ENCODE assay signal across 21 mouse cellular contexts in the genomic region with DNA sequence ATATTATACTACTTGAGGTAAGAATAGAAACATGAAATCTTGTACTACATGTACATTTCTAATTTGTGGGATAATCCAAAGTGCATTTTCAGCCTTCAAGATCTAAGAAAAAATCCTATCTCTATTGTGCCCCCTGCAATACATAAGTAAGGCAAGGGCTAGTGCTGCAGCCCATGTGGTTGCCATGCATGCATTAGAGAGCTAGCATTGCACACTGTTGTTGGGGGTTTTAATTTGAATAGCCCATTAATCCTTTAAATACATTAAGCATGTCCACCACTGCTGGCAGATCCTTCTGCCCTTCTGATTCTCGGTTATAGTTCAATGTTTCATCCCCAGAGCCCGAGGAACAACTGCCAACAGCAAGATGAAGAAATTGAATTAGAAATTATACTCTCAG.
DNase-seq lines count a peak whose midpoint lies in the region; ATAC-seq and TF ChIP-seq lines count a peak whose summit lies in the region.
"Had no signal": no experiment of that assay in that cellular context is flagged by ENCODE, and none has a peak within 500 bp of the region (broad histone marks: within the 10 kb centered on the region; RNA-seq: fewer than 3 reads in every experiment).

No protein-coding gene starts in this region.

- peak; percentile 70; the same call in 1 of the 2 replicates for ATAC-seq in midbrain, embryonic 12.5 days (ENCODE audit: low FRiP score, low read depth)
- peak; percentile 60; the same call in 1 of the 2 replicates for ATAC-seq in midbrain, embryonic 15.5 days (replicated peaks)
- ATAC-seq: forebrain, embryonic 13.5 days; forebrain, postnatal 0 days; hindbrain, embryonic 16.5 days; inflammation-experienced regulatory T-cells, adult 6 months had no signal

- DNase-seq in adrenal gland, postnatal 14 days: peak; percentile 27
- DNase-seq in adrenal gland, postnatal 4 days (ENCODE audit: low spot score in 2 of 2): no peak
- no peak for DNase-seq in midbrain, embryonic 10.5 days (ENCODE audit: low spot score)
- DNase-seq in adipocyte (ENCODE audit: low spot score): peak; percentile 71
- no peak for DNase-seq in thymus, adult 2 months
- DNase-seq: adrenal gland, postnatal 25 days; cerebellum, adult 18-20 months; cerebellum, postnatal 10 days; forebrain, postnatal 0 days; heart, adult 18-20 months; heart, postnatal 10 days; heart, postnatal 4 days had no signal

- no peaks in the 10 kb centered on the region for H3K9me3 ChIP-seq in midbrain, embryonic 12.5 days
- H3K9me3 ChIP-seq in midbrain, embryonic 10.5 days (replicated peaks): no peaks in the 10 kb centered on the region
- H3K9me3 ChIP-seq in midbrain, embryonic 15.5 days: no peaks in the 10 kb centered on the region
- H3K9me3 ChIP-seq: embryonic facial prominence, embryonic 10.5 days; forebrain, embryonic 13.5 days; heart, embryonic 10.5 days; hindbrain, embryonic 12.5 days had no signal

- H3K27ac ChIP-seq in midbrain, embryonic 12.5 days (replicated peaks): no peak overlapping the region
- no peak overlapping the region for H3K27ac ChIP-seq in midbrain, embryonic 10.5 days (replicated peaks)
- H3K27ac ChIP-seq in midbrain, embryonic 15.5 days: no peak overlapping the region
- H3K27ac ChIP-seq in thymus, adult 2 months (ENCODE audit: control insufficient read depth, insufficient read depth, low read length): no peak overlapping the region
- H3K27ac ChIP-seq: embryonic facial prominence, embryonic 10.5 days; forebrain, embryonic 13.5 days; heart, embryonic 10.5 days; hindbrain, embryonic 12.5 days had no signal

- no peaks in the 10 kb centered on the region for H3K4me1 ChIP-seq in midbrain, embryonic 12.5 days
- H3K4me1 ChIP-seq in midbrain, embryonic 10.5 days: peaks cover 6% of the 10 kb centered on the region; the same call in 1 of the 2 replicates
- no peaks in the 10 kb centered on the region for H3K4me1 ChIP-seq in midbrain, embryonic 15.5 days
- 0 out of 2 replicates have a peak, but pooled peaks cover 2% of the 10 kb centered on the region for H3K4me1 ChIP-seq in thymus, adult 2 months (replicated peaks; ENCODE audit: control insufficient read depth, insufficient read depth, low read length)
- H3K4me1 ChIP-seq: embryonic facial prominence, embryonic 10.5 days; forebrain, embryonic 13.5 days; heart, embryonic 10.5 days; hindbrain, embryonic 12.5 days had no signal

- H3K9ac ChIP-seq in midbrain, embryonic 12.5 days (replicated peaks): no peak overlapping the region
- H3K9ac ChIP-seq in midbrain, embryonic 15.5 days: no peak overlapping the region
- H3K9ac ChIP-seq: forebrain, embryonic 13.5 days; forebrain, postnatal 0 days; hindbrain, embryonic 12.5 days had no signal

- H3K36me3 ChIP-seq in midbrain, embryonic 12.5 days: no peaks in the 10 kb centered on the region
- H3K36me3 ChIP-seq in midbrain, embryonic 10.5 days: no peaks in the 10 kb centered on the region
- H3K36me3 ChIP-seq in midbrain, embryonic 15.5 days (replicated peaks): no peaks in the 10 kb centered on the region
- H3K36me3 ChIP-seq in thymus, adult 2 months (ENCODE audit: control insufficient read depth, insufficient read depth, low read length): no peaks in the 10 kb centered on the region
- H3K36me3 ChIP-seq: embryonic facial prominence, embryonic 10.5 days; heart, embryonic 10.5 days; hindbrain, embryonic 12.5 days had no signal

- 41% methylated on average over 2 of the region's 2 CpGs for WGBS in midbrain, embryonic 12.5 days
- whole genome bisulfite sequencing in midbrain, embryonic 10.5 days: 69% methylated on average over 2 of the region's 2 CpGs
- WGBS in midbrain, embryonic 15.5 days: 34% methylated on average over 2 of the region's 2 CpGs
- 94% methylated on average over 2 of the region's 2 CpGs for WGBS in thymus, adult 2 months

- TF ChIP-seq POLR2A in thymus, adult 2 months (IDR thresholded peaks at IDR 0.05; ENCODE audit: control insufficient read depth, extremely low read depth, insufficient read depth, low read length, poor library complexity): no peak

- no peaks in the 10 kb centered on the region for H3K27me3 ChIP-seq in midbrain, embryonic 12.5 days
- H3K27me3 ChIP-seq in midbrain, embryonic 10.5 days (ENCODE audit: low read depth, poor library complexity, severe bottlenecking): no peaks in the 10 kb centered on the region
- H3K27me3 ChIP-seq in midbrain, embryonic 15.5 days (replicated peaks): no peaks in the 10 kb centered on the region
- H3K27me3 ChIP-seq in thymus, adult 2 months (ENCODE audit: control insufficient read depth, insufficient read depth, low read length): no peaks in the 10 kb centered on the region
- H3K27me3 ChIP-seq: CH12.LX; forebrain, embryonic 13.5 days; hindbrain, embryonic 12.5 days had no signal

- TF ChIP-seq CTCF in thymus, adult 2 months (IDR thresholded peaks at IDR 0.05; ENCODE audit: borderline replicate concordance, control insufficient read depth, extremely low read depth, insufficient read depth, low read length, poor library complexity): no peak

- H3K4me3 ChIP-seq in midbrain, embryonic 12.5 days: no peak overlapping the region
- H3K4me3 ChIP-seq in midbrain, embryonic 10.5 days: no peak overlapping the region
- no peak overlapping the region for H3K4me3 ChIP-seq in midbrain, embryonic 15.5 days
- no peak overlapping the region for H3K4me3 ChIP-seq in thymus, adult 2 months (ENCODE audit: control insufficient read depth, insufficient read depth, low read length)
- H3K4me3 ChIP-seq: embryonic facial prominence, embryonic 10.5 days; forebrain, embryonic 13.5 days; heart, embryonic 10.5 days; hindbrain, embryonic 12.5 days had no signal

- no peak overlapping the region for H3K4me2 ChIP-seq in midbrain, embryonic 12.5 days (replicated peaks)
- H3K4me2 ChIP-seq in midbrain, embryonic 15.5 days: no peak overlapping the region
- H3K4me2 ChIP-seq: forebrain, embryonic 13.5 days; hindbrain, embryonic 12.5 days had no signal

Comparison
In these comparisons a context has a peak if more than half of its experiments do, and no peak if none do; other contexts are left out.
1. DNase-seq: peak in adrenal gland, postnatal 14 days (single experiment) and adipocyte (single experiment); none in adrenal gland, postnatal 4 days (0 of 2), midbrain, embryonic 10.5 days (single experiment) and thymus, adult 2 months (single experiment).